Mouse (Mus musculus) spleen, adult 12 weeks (tissue): ENCODE results near the gene Prrc2a.
A peak's percentile ranks its signal among the peaks of the same experiment; 100 is the strongest.

Experiments
- DNase-seq: peaks from one replicate; pipeline ENCODE4 v3.0.0; 2022; ENCODE audit warnings: low spot score

Prrc2a gene

GRCm38 (mm10) chr17:35164568-35165450, at the start of gene Prrc2a:
Gene Prrc2a (minus strand): TSS chr17:35164897.
- peak; percentile 92 for DNase-seq

GRCm38 (mm10) chr17:35213071-35213470, 48.4 kb upstream of the Prrc2a start:
- DNase-seq: no peak

GRCm38 (mm10) chr17:35210593-35210992, 45.9 kb upstream of the Prrc2a start:
- no peak for DNase-seq

- peak; percentile 60 for DNase-seq
Measured at GRCm38 (mm10) chr17:35209785-35210535, 45.3 kb upstream of the Prrc2a start.

GRCm38 (mm10) chr17:35205380-35205769, 40.7 kb upstream of the Prrc2a start:
- DNase-seq: no peak

- DNase-seq: peak; percentile 37
Measured at GRCm38 (mm10) chr17:35204494-35205379, 40.0 kb upstream of the Prrc2a start, which contains the start of gene Lta. Gene Lta (minus strand): TSS chr17:35205351.

- DNase-seq: no peak
Measured at GRCm38 (mm10) chr17:35202442-35202841, 37.7 kb upstream of the Prrc2a start.

GRCm38 (mm10) chr17:35201787-35202186, 37.1 kb upstream of the Prrc2a start, which contains the start of gene Tnf:
Gene Tnf (minus strand): TSS chr17:35202007.
- peak; percentile 35 for DNase-seq

GRCm38 (mm10) chr17:35201128-35201527, 36.4 kb upstream of the Prrc2a start:
- DNase-seq: no peak

- DNase-seq: peak; percentile 46
Measured at GRCm38 (mm10) chr17:35200398-35200797, 35.7 kb upstream of the Prrc2a start.

- DNase-seq: no peak
Measured at GRCm38 (mm10) chr17:35198946-35199345, 34.2 kb upstream of the Prrc2a start.

- no peak for DNase-seq
Measured at GRCm38 (mm10) chr17:35198029-35198428, 33.3 kb upstream of the Prrc2a start.

GRCm38 (mm10) chr17:35197126-35197525, 32.4 kb upstream of the Prrc2a start:
- DNase-seq: no peak

GRCm38 (mm10) chr17:35196321-35196641, 31.6 kb upstream of the Prrc2a start:
- no peak for DNase-seq

GRCm38 (mm10) chr17:35195631-35196320, 31.1 kb upstream of the Prrc2a start:
- peak; percentile 73 for DNase-seq

GRCm38 (mm10) chr17:35194844-35195630, 30.3 kb upstream of the Prrc2a start:
- no peak for DNase-seq

- no peak for DNase-seq
Measured at GRCm38 (mm10) chr17:35193881-35194843, 29.5 kb upstream of the Prrc2a start, which contains the start of gene Ltb. Gene Ltb (plus strand): TSS chr17:35194439.

GRCm38 (mm10) chr17:35192924-35193323, 28.2 kb upstream of the Prrc2a start:
- DNase-seq: no peak

GRCm38 (mm10) chr17:35191723-35192122, 27.0 kb upstream of the Prrc2a start:
- no peak for DNase-seq
